Mouse (Mus musculus): Measurements from ENCODE around the gene Patz1. TPM values are rescaled to one million over a fixed set of nuclear protein-coding genes. Genes with fewer than 3 reads are reported as not detected.

Gene Patz1
- polyA plus RNA-seq, 1 experiment from 2014 or later, result 51.1 TPM

DNA sequence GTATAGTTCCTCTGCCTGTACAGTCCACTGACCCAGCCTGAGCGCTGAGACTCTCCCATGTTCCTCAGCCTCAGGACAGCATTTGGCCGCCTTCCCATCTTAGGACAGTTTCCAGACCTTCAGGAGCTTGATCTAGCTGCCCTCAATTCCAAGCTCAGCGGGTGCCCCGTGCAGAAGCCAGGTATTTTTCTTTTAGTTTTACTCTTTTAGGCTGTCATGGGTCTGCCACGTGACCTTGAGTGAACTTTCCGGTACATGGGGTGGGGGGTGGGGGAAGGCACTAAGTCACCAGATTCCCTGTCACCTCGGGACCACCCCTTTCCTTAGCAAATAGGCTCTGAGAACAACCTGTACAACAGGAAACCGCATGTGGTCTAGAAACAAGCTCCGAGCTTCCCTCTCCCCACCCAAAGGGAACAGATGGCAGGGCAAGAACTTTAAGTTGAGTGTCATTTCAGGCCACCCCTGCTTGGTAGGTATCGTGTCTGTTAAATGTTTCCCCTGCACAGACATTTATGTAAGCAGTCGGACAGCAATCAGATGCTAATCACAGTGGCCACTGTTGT lies 47.1 kb downstream of the Patz1 start:
- no peaks in the 10 kb centered on the region for H3K36me3 ChIP-seq (ENCODE audit: control insufficient read depth, insufficient read depth, low read length)

DNA sequence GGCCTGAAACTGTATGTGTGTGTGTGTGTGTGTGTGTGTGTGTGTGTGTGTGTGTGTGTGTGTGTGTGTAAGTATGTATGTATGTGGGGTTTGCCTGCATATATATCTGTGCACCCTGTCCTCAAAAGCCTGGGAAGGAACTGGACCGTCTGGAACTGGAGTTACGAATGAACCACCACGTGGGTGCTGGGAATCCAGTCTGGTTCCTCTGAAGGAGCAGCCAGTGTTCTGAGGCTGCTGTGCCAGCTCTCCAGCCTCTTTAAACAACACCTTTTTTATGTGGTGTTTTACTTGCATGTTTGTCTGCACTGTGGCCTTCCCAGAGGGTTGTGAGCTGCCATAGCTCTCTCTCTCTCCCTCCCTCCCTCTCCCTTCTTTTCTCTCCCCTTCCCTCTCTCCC lies 47.9 kb downstream of the Patz1 start:
- no peak overlapping the region for H3K4me2 ChIP-seq (replicated peaks; ENCODE audit: low read depth, low read length)
- H3K4me1 ChIP-seq (ENCODE audit: control insufficient read depth, insufficient read depth, low read length), result peaks cover 40% of the 10 kb centered on the region
- no peaks in the 10 kb centered on the region for H3K27me3 ChIP-seq (ENCODE audit: control insufficient read depth, insufficient read depth, low read length)
- H3K9me3 ChIP-seq (ENCODE audit: control insufficient read depth, low read depth, low read length), result no peaks in the 10 kb centered on the region
- 77% methylated on average over 3 of the region's 3 CpGs for WGBS
- no peak overlapping the region for H3K27ac ChIP-seq (ENCODE audit: low read length)
- ATAC-seq (ENCODE audit: insufficient number of reproducible peaks, insufficient read depth, low FRiP score, low read depth), result no peak
- no peaks in the 10 kb centered on the region for H3K36me3 ChIP-seq (ENCODE audit: control insufficient read depth, insufficient read depth, low read length)
- H3K9ac ChIP-seq (replicated peaks; ENCODE audit: low read depth, low read length), result no peak overlapping the region
- H3K4me3 ChIP-seq (ENCODE audit: low read depth, low read length), result no peak overlapping the region

More for the DNA sequence above, 47.1 kb downstream of the Patz1 start:
- peak overlapping the region; percentile 21; the same call in 1 of the 2 replicates for H3K27ac ChIP-seq (ENCODE audit: low read length)
- 21% methylated on average over 11 of the region's 11 CpGs for WGBS
- H3K4me3 ChIP-seq (ENCODE audit: low read depth, low read length), result no peak overlapping the region
- H3K27me3 ChIP-seq (ENCODE audit: control insufficient read depth, insufficient read depth, low read length), result no peaks in the 10 kb centered on the region
- H3K4me1 ChIP-seq (ENCODE audit: control insufficient read depth, insufficient read depth, low read length), result peaks cover 40% of the 10 kb centered on the region
- no peaks in the 10 kb centered on the region for H3K9me3 ChIP-seq (ENCODE audit: control insufficient read depth, low read depth, low read length)
- ATAC-seq (ENCODE audit: insufficient number of reproducible peaks, insufficient read depth, low FRiP score, low read depth), result no peak
- 0 out of 2 replicates have a peak overlapping the region, but pooled peaks have one; percentile 10 for H3K4me2 ChIP-seq (replicated peaks; ENCODE audit: low read depth, low read length)
- H3K9ac ChIP-seq (replicated peaks; ENCODE audit: low read depth, low read length), result no peak overlapping the region

DNA sequence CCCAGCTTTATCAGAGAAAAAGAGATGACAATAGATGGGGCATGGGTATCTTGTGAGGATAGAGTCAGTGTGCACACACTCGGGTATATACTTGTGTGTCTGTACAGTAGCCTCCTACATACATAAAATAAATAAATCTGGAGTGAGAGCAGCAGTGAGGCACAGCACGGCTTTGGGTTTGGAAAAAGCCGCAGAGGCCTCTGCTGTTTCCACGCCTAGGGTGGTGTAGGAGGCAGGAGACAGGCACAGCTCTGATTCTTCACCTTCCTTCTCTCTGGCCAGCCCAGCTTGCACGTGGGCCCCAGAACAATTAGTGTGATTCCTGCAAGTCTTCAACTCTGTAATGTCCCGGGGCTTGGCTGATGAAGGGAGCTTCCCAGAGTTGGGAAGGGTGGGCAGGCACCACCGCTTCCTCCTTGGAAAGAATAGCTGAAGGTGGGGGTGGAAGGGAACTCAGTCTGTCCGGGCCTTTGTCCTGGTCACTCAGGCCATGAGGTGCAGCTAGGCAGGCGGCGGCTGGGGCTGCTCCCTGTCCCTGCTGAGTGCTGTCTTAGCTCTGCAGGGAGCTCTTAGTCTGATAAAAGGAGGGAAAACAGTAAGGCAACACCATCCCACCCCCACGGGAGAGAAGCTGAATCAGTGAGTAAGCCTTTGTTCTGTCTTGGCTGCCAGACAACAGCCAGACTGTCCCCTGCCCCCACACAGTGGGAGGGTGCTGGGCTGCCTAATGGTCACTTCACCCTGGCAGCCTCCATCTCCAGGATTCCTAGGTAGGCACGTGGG lies 48.7 kb downstream of the Patz1 start:
- Histone ChIP-seq H3K4me1 (ENCODE audit: control insufficient read depth, insufficient read depth, low read length) (peaks cover 35% of the 10 kb centered on the region), H3K27me3 (ENCODE audit: control insufficient read depth, insufficient read depth, low read length) (no peaks in the 10 kb centered on the region), H3K27ac (ENCODE audit: low read length) (peak overlapping the region; percentile 71), H3K9me3 (ENCODE audit: control insufficient read depth, low read depth, low read length) (no peaks in the 10 kb centered on the region), H3K4me3 (ENCODE audit: low read depth, low read length) (no peak overlapping the region), H3K36me3 (ENCODE audit: control insufficient read depth, insufficient read depth, low read length) (no peaks in the 10 kb centered on the region), H3K9ac (replicated peaks; ENCODE audit: low read depth, low read length) (no peak overlapping the region), H3K4me2 (replicated peaks; ENCODE audit: low read depth, low read length) (no peak overlapping the region)
- 8% methylated on average over 12 of the region's 12 CpGs for WGBS
- peak; percentile 33; the same call in 1 of the 2 replicates for ATAC-seq (ENCODE audit: insufficient number of reproducible peaks, insufficient read depth, low FRiP score, low read depth)

DNA sequence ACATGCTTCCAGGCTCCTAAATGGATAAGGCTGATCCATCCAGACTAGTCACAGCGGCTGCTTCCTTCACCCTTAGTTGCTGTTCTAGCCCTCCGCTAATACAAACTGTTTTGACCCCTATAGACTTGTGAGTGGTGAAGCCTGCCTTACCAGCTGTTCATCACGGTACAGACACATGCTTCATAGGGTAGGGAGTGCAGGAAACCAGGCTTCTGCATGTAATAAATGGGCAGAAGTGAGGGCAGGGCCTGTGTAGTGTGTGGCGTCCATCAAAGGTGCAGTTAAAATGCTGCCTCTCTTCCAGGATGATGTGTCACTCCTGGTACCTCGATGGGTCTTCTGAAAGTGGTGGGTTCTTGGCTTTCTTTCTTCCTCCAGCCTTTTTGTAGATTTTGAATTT lies 49.3 kb downstream of the Patz1 start:
- 42% methylated on average over 5 of the region's 5 CpGs for WGBS
- Histone ChIP-seq H3K27ac (ENCODE audit: low read length) (peak overlapping the region; percentile 71; the same call in 1 of the 2 replicates), H3K27me3 (ENCODE audit: control insufficient read depth, insufficient read depth, low read length) (no peaks in the 10 kb centered on the region), H3K4me3 (ENCODE audit: low read depth, low read length) (no peak overlapping the region), H3K36me3 (ENCODE audit: control insufficient read depth, insufficient read depth, low read length) (no peaks in the 10 kb centered on the region), H3K4me2 (replicated peaks; ENCODE audit: low read depth, low read length) (no peak overlapping the region), H3K9ac (replicated peaks; ENCODE audit: low read depth, low read length) (no peak overlapping the region), H3K9me3 (ENCODE audit: control insufficient read depth, low read depth, low read length) (no peaks in the 10 kb centered on the region), H3K4me1 (ENCODE audit: control insufficient read depth, insufficient read depth, low read length) (peaks cover 29% of the 10 kb centered on the region)
- ATAC-seq (ENCODE audit: insufficient number of reproducible peaks, insufficient read depth, low FRiP score, low read depth), result no peak

DNA sequence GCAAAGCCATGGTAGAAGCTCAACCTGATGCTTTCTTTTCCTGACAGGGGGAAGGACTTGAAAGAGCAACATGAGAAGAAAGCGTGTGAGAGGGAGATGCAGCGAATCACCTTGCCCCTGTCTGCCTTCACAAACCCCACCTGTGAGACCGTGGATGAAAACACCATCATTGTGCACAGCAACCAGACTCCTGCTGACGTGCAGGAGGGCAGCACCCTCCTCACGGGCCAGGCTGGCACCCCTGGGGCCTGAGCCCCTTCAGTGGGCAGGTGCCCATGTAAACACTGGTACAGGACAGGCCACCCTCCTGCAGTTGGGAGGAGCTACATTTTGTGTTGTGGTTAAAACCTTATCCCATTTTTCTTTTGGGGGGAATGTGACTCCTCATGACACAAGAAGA lies 52.8 kb downstream of the Patz1 start:
- H3K4me2 ChIP-seq (replicated peaks; ENCODE audit: low read depth, low read length), result no peak overlapping the region
- no peak overlapping the region for H3K9ac ChIP-seq (replicated peaks; ENCODE audit: low read depth, low read length)
- H3K27ac ChIP-seq (ENCODE audit: low read length), result no peak overlapping the region
- H3K36me3 ChIP-seq (ENCODE audit: control insufficient read depth, insufficient read depth, low read length), result peaks cover 27% of the 10 kb centered on the region
- 72% methylated on average over 5 of the region's 5 CpGs for WGBS
- H3K4me1 ChIP-seq (ENCODE audit: control insufficient read depth, insufficient read depth, low read length), result peaks cover 15% of the 10 kb centered on the region
- no peaks in the 10 kb centered on the region for H3K9me3 ChIP-seq (ENCODE audit: control insufficient read depth, low read depth, low read length)
- no peak for ATAC-seq (ENCODE audit: insufficient number of reproducible peaks, insufficient read depth, low FRiP score, low read depth)
- H3K27me3 ChIP-seq (ENCODE audit: control insufficient read depth, insufficient read depth, low read length), result no peaks in the 10 kb centered on the region
- no peak overlapping the region for H3K4me3 ChIP-seq (ENCODE audit: low read depth, low read length)

DNA sequence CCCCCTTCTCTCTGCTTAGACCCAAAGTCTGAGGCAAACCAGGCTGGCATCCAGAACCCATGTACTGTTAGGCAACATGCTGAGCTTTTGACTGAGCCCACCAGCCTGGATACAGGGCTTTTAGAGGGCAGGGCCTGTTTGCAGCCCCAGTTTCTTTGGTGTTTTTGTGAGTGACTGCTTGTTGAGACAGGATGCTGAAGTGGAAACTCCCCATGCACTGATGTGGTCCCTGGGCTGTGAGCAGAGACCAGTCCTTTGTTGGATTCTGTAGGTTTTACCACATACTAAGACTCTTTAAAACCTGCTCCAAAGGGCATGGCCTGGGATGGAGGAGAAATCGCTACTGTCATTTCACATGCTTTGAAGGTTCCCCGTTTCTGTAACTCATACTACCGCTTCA lies 56.2 kb downstream of the Patz1 start:
- no peak for ATAC-seq (ENCODE audit: insufficient number of reproducible peaks, insufficient read depth, low FRiP score, low read depth)
- no peaks in the 10 kb centered on the region for H3K9me3 ChIP-seq (ENCODE audit: control insufficient read depth, low read depth, low read length)
- H3K27ac ChIP-seq (ENCODE audit: low read length), result no peak overlapping the region
- peaks cover 13% of the 10 kb centered on the region for H3K4me1 ChIP-seq (ENCODE audit: control insufficient read depth, insufficient read depth, low read length)
- no peaks in the 10 kb centered on the region for H3K27me3 ChIP-seq (ENCODE audit: control insufficient read depth, insufficient read depth, low read length)
- H3K36me3 ChIP-seq (ENCODE audit: control insufficient read depth, insufficient read depth, low read length), result peaks cover 37% of the 10 kb centered on the region
- H3K4me2 ChIP-seq (replicated peaks; ENCODE audit: low read depth, low read length), result no peak overlapping the region
- WGBS, result 90% methylated on average over 3 of the region's 3 CpGs
- H3K4me3 ChIP-seq (ENCODE audit: low read depth, low read length), result no peak overlapping the region
- H3K9ac ChIP-seq (replicated peaks; ENCODE audit: low read depth, low read length), result no peak overlapping the region

DNA sequence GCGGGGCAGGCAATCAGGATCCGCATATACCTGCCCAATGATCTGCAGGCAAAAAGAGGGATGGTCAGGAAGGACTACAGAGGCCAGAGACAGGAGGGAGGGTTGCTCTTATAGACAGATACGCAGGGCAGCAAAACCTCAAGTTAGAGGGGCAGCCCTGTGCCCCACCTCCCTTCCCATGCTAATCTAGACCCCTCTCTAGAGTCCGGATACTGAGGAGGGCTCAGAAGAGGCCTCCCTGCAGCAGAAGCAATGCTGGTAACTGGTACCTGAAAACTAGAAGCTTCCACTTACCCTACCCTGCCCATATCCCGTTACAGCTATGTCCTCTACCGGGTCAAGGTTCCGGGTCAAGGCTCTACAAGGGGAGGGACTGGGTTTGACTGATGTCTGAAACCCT lies 57.7 kb downstream of the Patz1 start:
- Histone ChIP-seq H3K27me3 (ENCODE audit: control insufficient read depth, insufficient read depth, low read length) (no peaks in the 10 kb centered on the region), H3K4me2 (replicated peaks; ENCODE audit: low read depth, low read length) (no peak overlapping the region), H3K9me3 (ENCODE audit: control insufficient read depth, low read depth, low read length) (no peaks in the 10 kb centered on the region), H3K4me3 (ENCODE audit: low read depth, low read length) (no peak overlapping the region), H3K4me1 (ENCODE audit: control insufficient read depth, insufficient read depth, low read length) (peaks cover 13% of the 10 kb centered on the region), H3K36me3 (ENCODE audit: control insufficient read depth, insufficient read depth, low read length) (peaks cover 49% of the 10 kb centered on the region), H3K9ac (replicated peaks; ENCODE audit: low read depth, low read length) (no peak overlapping the region), H3K27ac (ENCODE audit: low read length) (no peak overlapping the region)
- ATAC-seq (ENCODE audit: insufficient number of reproducible peaks, insufficient read depth, low FRiP score, low read depth), result no peak
- WGBS, result 94% methylated on average over 7 of the region's 7 CpGs

DNA sequence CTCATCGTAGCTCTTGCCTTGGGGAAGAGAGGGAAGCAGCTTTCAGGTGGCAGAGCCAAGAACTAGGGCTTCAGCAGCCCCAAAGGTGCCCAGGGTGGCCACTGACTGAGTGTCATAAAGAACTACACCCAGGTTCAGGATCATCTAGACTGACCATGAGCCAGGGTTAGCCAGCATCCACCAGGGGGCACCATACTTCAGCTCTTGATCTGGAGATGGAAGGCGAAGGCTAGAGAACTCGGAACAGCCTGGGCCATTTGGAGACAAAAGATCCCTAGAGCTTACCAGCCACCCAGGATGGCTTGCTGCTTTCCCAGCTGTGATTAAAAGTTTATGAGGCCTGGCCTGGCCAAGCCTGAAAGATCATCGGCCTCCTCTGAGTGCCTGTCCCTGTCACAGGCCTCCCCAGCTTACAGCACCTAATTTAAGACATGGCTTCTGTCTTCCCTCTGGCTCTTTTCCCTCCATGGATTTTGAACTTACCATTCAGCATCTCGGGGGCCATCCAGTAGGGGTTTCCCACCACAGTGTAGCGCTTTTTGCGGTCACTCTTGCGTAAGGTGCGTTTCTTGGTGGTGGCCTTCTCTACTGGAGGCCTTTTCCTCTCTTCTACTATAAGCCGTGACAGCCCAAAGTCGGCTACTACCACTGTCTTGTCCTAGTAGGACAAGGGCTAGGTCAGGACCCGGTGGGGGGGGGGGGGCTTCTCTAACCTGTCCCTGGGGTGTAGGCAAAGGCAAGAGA lies 58.6 kb downstream of the Patz1 start:
- Histone ChIP-seq H3K4me1 (ENCODE audit: control insufficient read depth, insufficient read depth, low read length) (peaks cover 13% of the 10 kb centered on the region), H3K27ac (ENCODE audit: low read length) (no peak overlapping the region; the same call in 1 of the 2 replicates), H3K4me3 (ENCODE audit: low read depth, low read length) (no peak overlapping the region), H3K4me2 (replicated peaks; ENCODE audit: low read depth, low read length) (no peak overlapping the region), H3K9ac (replicated peaks; ENCODE audit: low read depth, low read length) (no peak overlapping the region), H3K27me3 (ENCODE audit: control insufficient read depth, insufficient read depth, low read length) (no peaks in the 10 kb centered on the region), H3K36me3 (ENCODE audit: control insufficient read depth, insufficient read depth, low read length) (peaks cover 55% of the 10 kb centered on the region), H3K9me3 (ENCODE audit: control insufficient read depth, low read depth, low read length) (no peaks in the 10 kb centered on the region)
- ATAC-seq (ENCODE audit: insufficient number of reproducible peaks, insufficient read depth, low FRiP score, low read depth), result peak; percentile 62; the same call in 1 of the 2 replicates
- WGBS, result 69% methylated on average over 12 of the region's 12 CpGs

All from stomach, embryonic 14.5 days (tissue).